Mouse (Mus musculus): ENCODE measurements at regions not wholly inside any gene's neighbourhood (a gene's known extent, or its start where the extent isn't known, plus 50 kb on each side); places are given as distances from the start of the nearest gene placed in this dataset.

DNA sequence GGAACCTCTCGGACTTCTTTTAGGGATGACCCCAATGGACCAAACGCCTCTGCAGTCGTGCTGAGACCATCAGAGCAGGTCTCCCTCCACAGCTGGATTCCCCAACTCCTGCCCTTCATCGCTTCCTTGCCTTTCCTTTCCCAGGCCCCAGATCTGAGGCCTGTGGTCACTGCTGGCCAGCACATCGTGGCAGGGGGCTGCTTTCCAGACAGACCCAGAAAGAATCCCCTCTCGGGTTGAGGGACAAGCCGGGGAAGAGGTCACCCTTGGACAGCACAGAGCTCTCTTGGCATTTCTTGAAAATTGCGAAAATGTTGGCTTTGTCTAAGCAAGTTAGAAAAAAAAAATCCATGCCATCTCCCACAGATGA is 134.9 kb upstream of the Haao start:
- TF ChIP-seq CTCF (IDR thresholded peaks at IDR 0.05; ENCODE audit: control insufficient read depth, insufficient read depth, low read length), result no peak
- no peak for TF ChIP-seq POLR2A (IDR thresholded peaks at IDR 0.05; ENCODE audit: borderline replicate concordance, control insufficient read depth, low read depth, low read length)
